Mouse (Mus musculus): ENCODE measurements around the gene Mettl27.

DNA sequence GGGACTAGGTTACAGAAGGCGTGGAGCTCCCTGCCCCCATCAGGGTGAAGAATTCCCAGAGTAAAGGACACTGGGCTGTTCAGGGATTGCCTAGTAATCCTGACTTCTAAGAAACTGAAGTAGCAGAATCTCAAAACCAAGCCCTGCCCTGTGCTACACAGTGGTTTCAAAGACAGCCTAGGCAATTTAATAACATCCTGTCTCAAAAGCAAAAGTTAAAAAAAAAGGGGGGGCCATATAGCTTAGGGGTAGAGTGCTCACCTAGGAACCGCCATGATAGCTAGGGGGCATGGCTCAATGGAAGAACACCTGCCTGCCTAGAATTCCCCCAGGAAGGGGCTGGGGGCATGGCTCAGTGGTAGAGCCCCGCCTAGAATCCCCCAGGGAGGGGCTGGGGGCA, 6.9 kb downstream of the Mettl27 start:
- TF ChIP-seq CTCF (IDR thresholded peaks at IDR 0.05; ENCODE audit: control insufficient read depth, insufficient read depth, insufficient replicate concordance, low read depth, low read length) (no peak), POLR2A (IDR thresholded peaks at IDR 0.05; ENCODE audit: control insufficient read depth, low read depth, low read length) (no peak)
